Mouse (Mus musculus) left cerebral cortex, postnatal 10 days (tissue): ENCODE data around the gene Ect2l. TPM values are rescaled to one million over a fixed set of nuclear protein-coding genes. Genes with fewer than 3 reads are reported as not detected.
"Not testable (repeated sequence)": the region's sequence is repeated elsewhere in the genome, so short reads cannot be mapped to it uniquely, and the experiment has no call there.

Experiments used
- DNase-seq, 2 experiments: peaks; one replicate each; pipeline ENCODE4 v3.0.0; 2021 to 2022; ENCODE audit warnings: low spot score in 2 of 2, mixed read lengths in 1 of 2; ENCODE audit errors: extremely low spot score in 1 of 2
- intact Hi-C: fragments of 180-260 bp; cut with DNase I; formaldehyde crosslinking; loops from one replicate; pipeline ENCODE4 v1.15.1; 2025
- total RNA-seq, 2 experiments: library from RNA; stranded (reverse); gene quantifications; 2 replicates each; pipeline ENCODE4 v1.2.3; 2021

The Ect2l gene
- total RNA-seq, 2 experiments from 2014 or later = 0.17 to 0.41 TPM

DNA sequence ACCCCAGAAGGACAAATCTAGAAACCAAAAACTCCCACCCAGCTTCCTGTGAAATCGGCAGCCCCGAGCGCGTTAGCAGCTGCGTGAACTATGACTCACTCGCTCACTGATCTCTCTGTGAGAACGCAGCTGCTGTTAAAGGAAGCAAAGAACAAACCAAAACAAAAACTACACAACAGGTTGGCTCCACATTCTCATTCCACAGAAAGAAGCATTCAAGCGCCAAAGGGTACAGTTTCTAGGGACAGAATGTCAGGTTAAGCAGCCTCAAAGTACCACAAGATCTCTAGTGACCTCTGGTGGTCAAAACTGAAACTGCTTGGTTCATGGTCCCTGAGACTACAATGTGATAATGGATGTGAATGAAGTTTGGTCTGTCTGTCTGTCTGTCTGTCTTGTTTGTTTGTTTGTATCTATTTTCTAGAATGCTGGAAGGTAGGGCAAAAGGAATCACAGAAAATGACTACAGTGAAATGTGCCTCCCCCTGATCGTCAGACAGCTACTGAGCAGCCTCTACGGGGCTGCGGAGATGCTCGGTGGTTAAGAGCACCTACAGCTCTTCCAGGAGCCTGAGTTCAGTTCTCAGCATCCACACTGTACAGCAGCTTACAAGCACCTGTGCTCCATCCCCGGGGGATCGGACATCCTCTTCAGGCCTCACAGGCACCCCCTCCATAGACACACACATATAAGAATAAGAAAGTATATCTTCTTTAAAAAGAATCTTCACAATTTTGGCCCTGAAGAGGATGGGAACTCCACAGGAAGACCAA, 13.3 kb downstream of the Ect2l start:
- intact Hi-C loops = loop anchor here (1.0 to 5.0 kb wide), 2 partner anchors 142 to 465 kb away; partner anchors contain the start of gene Reps1
- DNase-seq = peak; percentile 52 to 60

DNA sequence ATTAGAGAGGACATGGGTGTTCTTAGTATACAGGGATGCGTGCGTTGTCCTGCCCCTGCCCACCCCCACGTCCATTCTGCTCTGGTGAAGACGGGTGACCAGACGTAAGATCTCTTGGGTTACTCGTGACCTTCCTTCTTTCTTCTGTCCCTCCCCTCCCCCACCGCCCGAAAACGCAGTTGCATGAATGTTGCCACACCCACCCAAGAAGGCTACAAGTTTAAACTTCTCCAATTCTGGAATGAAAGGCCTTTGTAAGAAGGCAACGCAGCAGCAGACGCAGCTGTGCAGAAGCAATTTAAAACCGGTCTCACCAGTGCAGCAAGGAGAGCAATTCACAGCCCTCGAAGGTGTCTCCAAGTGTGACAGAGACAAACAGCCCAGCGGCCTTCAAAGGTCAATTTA, 16.0 kb downstream of the Ect2l start:
- intact Hi-C loops = loop anchor here (5.0 kb wide), 1 partner anchor 462 kb away; no protein-coding TSS in a partner anchor
- no peak for DNase-seq

DNA sequence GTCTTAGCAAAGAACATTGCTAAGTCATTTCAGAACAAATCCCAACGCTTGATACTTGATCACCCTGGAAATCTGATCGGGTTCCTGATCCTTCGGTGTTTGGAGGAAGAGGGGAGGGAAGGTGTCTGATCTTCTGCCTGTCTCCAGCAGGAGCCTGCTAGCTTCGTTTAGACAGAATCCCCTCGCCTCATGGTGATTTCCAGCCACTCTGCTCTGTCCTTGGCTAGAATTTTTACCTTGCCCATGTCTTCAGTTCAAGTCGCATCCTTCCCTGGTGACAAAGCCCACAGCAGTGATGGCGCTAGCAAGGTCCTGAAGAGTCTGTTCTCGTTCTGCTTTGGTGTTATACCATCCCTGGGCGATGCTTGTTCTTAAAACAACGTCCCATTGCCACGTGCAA, 16.5 kb downstream of the Ect2l start:
- DNase-seq = no peak
- intact Hi-C loops = no loop called here

DNA sequence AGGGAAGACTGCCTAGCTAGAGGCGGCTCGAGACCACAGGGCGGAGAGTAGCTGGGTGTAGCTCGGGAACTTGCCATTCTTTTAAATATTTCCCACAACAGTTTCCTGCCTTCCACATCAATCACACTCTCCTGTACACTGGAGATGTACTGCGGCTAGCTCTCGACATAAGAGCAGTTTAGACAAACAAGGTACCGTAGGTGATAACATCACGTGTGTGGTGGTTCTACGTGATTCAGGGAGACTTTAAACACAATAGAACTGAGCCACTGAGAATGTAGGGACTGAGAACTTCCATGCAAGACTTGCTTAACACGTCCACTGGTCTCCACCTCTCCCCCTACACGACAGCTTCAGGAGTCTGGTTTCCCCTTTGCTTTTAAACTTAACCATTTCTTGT, 17.5 kb downstream of the Ect2l start:
- intact Hi-C loops = no loop called here
- DNase-seq = no peak

DNA sequence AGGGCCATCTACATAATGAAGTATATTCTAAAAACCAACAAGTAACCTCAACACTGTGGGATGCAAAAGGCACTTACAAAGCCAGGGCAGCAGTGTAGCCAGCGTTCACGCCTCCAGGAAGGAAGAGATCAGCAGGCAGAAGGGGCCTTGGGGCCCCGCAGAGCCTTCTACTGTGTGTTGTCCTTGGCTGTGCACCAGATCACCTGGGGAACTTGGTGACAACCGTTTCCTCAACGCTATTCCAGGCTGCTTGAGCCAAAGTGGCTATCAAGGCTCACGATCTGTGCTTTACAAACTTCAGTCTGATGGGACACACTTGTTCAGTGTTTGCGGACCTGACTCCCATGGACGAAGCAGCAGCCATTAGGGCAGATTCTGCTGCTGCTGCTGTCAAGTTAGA, 19.0 kb downstream of the Ect2l start:
- peak in 1 of 2 experiments; percentile 50 for DNase-seq
- intact Hi-C loops = no loop called here

DNA sequence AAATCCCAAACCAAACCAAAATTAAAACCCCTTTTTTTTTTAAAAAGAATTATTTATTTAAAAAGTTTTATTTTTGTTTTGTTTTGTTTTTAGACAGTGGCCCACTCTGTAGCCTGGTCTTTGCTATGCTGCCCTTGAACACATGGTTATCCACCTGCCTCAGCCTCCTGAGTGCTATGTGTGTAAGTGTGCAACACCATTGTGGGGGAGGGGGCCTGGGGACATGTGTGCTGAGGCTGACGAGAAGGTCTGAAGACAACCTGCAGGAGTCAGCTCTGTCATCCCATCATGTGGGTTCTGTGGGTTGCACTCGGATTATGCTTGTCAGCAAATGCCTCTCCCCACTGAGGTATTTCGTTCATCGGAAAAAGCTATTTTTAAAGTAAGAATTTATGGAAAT, 21.2 kb downstream of the Ect2l start:
- no peak for DNase-seq
- intact Hi-C loops = no loop called here

DNA sequence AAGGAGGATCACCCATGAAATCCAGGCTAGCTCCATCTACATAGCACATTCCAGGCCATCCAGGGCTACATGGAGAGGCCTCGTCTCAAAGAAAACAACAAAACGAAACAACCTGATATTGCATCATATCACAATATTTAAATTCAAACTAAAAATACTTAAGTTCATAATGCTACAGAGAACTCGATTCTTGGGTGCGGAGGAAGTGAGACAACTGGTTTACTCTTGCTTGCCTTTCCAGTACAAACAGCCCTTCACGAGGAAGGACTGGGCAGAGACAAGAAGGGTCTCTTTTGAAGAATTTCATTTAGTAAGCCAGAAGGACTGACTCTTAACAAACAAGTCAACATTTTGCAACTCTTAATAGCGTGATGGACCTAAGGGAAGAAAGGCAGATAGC, 22.1 kb downstream of the Ect2l start:
- intact Hi-C loops = no loop called here
- DNase-seq = no peak

DNA sequence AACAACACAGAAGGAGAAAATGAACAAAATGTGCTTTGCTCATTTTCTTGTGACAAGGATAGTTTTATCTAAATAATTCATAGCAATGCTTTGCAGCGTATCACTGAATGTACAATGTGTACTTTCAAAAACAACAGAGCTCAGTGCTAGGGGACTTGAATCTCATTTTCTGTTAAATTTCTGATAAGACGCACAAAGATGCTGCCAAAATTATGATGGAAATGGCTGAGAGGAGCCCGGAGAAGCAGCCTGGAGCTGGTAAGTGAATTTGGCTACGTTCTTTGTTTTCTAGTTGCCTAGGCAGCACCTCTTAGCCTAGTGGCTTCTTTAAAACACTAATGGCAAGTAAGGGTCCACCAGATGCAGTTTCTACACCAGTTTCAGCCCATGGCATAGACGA, 28.4 kb downstream of the Ect2l start:
- no peak for DNase-seq
- intact Hi-C loops = no loop called here

DNA sequence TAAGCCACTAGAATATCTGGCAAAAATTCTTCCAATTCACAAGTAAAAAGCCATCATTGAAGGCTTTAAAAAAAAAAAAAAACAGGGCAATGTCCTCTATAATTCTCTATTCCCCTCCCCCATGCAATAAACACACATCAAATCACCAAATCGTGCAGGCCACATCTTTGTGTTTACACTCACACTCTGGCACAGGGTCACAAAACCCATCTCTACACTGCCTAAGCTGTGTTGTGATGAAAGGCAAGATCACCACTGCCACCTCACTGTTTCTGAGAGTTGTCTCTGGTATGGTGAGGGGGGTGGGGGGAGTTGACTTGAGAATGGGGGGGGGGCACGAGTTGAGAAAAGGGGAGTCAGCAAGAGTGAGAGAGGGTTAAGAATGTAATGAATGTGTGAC, 33.4 kb downstream of the Ect2l start:
- no peak for DNase-seq
- intact Hi-C loops = no loop called here

DNA sequence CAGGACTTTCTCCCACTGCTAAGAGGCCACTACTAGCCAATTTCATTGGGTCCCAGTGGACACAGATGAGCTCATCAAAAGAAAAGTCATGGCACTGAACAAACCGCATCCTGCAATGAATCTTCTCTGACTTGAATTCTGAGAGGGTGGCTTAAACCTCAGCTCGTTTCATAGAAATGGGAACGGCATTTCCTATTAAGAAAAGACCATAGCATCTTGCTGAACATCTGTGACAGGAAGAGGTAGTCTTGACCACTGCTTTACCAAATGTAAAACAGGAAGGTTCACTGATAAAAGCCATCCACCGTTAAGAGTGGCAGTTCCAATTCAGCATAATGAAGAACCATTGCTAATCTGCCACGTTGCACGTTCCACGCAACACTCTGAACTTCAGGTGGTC, 34.0 kb downstream of the Ect2l start:
- intact Hi-C loops = no loop called here
- DNase-seq = no peak

DNA sequence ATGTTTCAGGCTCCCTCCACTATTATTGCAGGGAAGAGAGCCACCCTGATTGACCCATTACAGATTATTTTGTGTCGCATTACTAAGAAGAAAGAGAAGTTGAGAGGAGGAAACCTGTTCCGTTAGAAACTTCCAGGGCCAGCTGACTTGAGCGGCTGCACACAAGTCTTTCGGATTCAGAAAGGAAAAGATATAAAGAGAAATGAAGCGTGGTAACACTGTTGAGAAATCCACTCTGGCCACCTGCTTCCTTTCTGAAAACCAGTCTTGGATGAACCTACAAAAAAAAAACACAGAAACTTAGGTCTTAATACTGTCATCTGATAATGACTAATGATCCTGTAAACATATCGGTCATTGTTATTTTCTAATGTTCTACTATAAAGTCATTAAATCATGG, 35.6 kb downstream of the Ect2l start:
- intact Hi-C loops = no loop called here
- no peak for DNase-seq

DNA sequence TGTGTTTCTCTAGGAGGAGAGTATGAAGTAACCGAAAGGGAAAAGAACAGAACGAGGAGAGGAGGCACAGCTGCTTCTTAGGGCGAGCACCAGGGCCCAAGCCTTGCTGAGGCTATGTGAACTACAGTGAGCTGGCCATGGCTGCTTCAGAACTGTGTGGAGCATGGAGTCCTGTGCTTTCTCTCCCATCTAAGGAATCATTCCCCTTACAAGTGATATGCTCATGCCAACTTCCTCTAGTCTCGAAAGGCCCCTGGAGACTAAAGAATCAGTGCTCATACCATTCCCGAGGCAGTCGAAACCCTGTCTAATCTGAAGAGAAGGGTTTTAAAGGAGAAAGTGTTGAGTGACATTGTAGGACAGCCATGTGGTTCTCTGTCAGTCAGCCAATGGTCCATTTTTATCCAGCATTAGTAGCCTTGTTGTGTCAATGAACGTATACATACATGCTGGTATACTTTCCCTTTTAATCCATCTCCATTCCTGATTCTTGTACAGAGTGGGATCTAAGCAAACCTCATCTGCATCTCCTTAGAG, 48.2 kb downstream of the Ect2l start:
- no peak for DNase-seq
- intact Hi-C loops = no loop called here

DNA sequence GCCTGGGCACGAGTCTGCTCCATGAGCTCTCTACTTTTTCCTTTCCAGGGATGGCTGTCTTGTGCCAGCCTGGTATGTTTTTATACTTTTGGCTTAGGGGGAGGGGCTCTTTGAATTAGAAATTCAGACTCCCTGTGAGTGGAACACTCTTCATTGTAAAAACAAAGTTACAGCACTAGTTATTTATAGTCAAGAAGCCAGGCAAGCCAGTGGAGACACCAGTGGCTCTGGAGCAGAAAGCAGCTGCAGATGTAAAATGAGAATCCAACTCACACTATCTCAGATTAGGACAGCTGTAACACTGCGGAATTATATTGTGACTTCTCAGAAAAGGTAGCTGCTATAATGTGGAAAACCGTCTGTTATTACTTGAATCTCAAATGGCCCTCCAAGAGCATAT, 63.5 kb downstream of the Ect2l start:
- no peak for DNase-seq
- intact Hi-C loops = no loop called here

DNA sequence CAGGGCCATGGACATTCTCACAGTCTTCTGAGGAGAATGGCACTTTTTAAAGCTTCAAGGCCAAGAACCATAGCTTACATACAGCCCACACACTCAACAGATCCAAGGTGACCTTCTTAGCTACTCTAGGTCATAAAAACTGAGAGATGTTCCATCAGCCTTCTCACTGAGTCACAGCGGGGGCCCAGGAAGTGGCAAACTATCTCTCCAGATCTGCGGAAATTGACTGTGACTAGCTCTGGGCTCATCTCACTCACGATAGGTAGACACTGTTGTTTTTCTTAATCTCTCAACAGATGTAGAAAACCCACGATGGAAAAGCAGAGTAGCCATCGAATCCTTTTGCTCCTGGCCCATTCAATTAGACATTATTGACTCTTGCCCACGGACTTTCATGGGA, 68.5 kb downstream of the Ect2l start:
- DNase-seq = no peak
- intact Hi-C loops = no loop called here

DNA sequence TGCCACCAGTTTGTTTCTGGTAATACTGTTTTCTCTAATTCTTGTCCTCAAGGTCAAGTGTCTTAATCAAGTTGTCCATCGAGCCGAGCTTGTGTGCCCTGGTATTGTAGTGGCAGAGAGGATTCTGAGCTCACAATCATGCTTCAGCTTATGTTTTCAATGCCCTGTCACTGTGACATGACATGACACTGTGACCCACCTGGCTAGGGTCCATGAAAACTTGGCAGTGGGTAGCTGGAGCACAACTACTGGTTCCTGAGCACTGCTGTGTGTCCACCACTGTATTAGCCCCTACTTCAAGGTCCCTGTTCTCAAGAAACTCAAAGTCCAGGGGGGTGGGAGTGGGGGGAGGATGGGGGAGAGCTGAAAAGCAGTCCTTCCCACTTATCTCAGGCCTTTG, 69.3 kb downstream of the Ect2l start:
- no peak for DNase-seq
- intact Hi-C loops = no loop called here

DNA sequence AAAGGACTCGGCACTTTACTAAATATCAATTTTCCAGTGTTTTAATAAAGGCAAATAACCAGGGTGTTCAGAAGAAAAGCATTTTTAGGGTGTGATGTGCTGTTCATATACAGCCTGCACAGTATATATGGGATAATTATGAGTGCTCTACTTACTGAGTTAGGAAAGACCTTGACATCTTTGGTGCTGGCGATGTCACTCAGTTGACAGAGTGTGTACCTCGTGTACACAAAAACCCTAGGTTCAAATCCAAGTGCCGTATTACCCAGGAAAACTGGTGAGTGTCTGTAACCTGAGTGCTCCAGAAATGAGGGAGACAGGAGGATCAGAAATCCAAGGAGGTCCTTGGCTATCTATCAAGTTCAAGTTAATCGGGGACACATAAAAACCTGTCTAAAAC, 71.1 kb downstream of the Ect2l start:
- DNase-seq = no peak
- intact Hi-C loops = no loop called here

DNA sequence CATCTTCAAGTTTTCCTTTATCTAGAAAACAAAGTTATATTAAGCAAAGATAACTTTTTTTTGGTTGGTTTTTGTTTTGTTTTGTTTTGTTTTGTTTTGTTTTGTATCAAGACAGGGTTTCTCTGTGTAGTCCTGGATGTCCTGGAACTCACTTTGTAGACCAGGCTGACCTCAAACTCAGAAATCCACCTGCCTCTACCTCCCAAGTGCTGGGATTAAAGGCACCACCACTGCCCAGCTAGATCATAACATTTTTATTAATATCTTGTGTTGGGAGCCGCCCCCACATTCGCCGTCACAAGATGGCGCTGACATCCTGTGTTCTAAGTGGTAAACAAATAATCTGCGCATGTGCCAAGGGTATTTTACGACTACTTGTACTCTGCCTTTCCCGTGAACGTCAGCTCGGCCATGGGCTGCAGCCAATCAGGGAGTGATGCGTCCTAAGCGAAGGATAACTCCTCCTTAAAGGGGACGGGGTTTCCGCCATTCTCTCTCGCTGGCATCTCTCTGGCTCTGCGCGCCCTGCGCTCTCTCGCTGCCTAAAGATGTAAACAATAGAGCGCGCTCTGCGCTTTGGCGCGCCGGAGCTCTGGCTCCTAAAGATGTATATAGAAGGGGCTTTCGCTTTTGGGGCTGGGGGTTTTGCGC, 71.7 kb downstream of the Ect2l start:
- intact Hi-C loops, DNase-seq: not testable (repeated sequence)

DNA sequence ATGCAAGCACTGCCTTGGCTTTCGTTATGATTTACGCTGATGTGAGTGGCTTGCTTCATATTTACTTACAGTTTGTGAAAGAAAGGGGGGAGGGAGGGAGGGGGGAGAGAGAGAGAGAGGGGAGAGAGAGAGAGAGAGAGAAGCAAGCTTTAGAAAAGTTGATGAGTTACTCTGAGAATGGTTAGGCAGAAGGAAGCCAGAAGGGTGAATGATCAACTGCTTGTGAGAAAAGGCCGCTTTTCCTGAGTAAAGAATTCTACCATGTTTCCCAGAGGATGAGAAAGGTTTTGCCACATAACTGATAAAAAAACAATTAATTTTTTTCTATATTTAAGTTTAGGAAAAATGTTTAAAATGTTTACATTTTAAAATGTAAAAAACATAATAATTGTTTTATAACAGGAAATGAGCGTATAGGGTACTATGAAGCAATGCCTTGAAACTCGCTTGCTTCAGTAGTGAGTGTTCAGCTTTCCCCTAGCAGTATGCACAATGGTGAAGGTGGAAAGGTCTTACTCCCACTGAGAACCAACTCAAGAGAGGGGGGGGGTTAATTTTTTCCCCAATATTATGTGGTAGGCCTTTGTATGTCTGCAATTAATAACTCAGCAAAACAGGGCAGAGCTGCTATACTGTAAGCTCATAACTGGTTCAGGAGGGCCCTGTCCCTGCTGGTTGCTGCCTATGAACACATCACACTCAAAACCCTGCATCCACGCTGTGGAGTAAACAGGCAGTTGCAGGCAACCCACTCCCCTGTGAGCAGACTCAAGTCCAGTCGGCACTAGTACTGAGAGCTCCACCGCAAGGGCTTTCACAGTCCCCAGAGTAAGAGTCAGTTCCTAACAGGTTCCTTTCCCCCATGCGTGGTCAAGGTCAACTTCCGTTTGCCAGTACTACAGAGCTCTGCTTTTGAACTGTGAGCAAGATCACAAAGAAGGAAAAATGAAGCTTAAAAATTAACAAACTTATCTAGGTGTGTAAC, 78.7 kb downstream of the Ect2l start:
- intact Hi-C loops = no loop called here
- DNase-seq = no peak

DNA sequence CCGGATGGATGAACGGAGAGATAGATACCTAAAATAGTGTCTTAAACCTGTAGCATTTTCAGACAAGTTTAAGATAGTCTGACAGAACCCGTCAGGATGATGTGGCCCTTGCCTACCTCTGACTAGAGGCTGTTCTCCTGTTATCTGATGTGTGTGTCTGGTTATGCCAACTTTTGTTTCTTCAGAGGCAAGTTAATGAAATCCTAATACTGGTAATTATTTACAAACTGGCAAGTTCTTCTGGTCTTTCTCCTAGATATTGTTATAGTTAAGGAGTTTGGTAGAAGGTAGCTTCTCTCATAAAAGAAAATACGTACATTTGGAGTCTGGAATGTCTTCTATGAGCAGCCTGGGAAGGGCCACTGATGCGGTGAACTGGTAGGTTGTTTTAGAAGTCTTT, 80.4 kb downstream of the Ect2l start:
- no peak for DNase-seq
- intact Hi-C loops = no loop called here
